ENCODE assay signal across 8 mouse cellular contexts in genomic region chr15:95907337-95907736, GRCm38 (mm10).
DNase-seq lines count a peak whose midpoint lies in the region; ATAC-seq lines count a peak whose summit lies in the region.

No protein-coding gene starts in this region.

- intact Hi-C loops in heart, postnatal 36 days (cut with DNase I): loop anchor here (2.0 kb wide), 2 partner anchors 25 to 71 kb away; no protein-coding TSS in a partner anchor
- intact Hi-C loops in left cerebral cortex, postnatal 14 days (cut with DNase I): no loop called here

- no peak for ATAC-seq in monocyte, adult 5-6 weeks (replicated peaks; ENCODE audit: insufficient number of reproducible peaks, low FRiP score, low TSS enrichment, poor library complexity, severe bottlenecking)

- peak; percentile 45 for DNase-seq in layer of hippocampus, adult 11-12 months (ENCODE audit: low spot score)
- no peak for DNase-seq in layer of hippocampus, adult 9-10 months (ENCODE audit: low spot score)
- DNase-seq in frontal cortex, postnatal 14 days (ENCODE audit: low spot score in 2 of 2): peak; percentile 21 to 36
- DNase-seq in heart, postnatal 36 days: peak; percentile 72 to 77
- DNase-seq in left cerebral cortex, postnatal 14 days (ENCODE audit: low spot score in 2 of 2): peak; percentile 42 to 71
- peak; percentile 37 to 65 for DNase-seq in right cerebral cortex, adult 2 months (ENCODE audit: low spot score in 2 of 2)
- DNase-seq in thymus, postnatal 10 days (ENCODE audit: low spot score in 2 of 2): no peak

Comparison
In these comparisons a context has a peak if more than half of its experiments do, and no peak if none do; other contexts are left out.
1. DNase-seq: peak in layer of hippocampus, adult 11-12 months (single experiment), frontal cortex, postnatal 14 days (2 of 2), heart, postnatal 36 days (2 of 2), left cerebral cortex, postnatal 14 days (2 of 2) and right cerebral cortex, adult 2 months (2 of 2); none in layer of hippocampus, adult 9-10 months (single experiment) and thymus, postnatal 10 days (0 of 2).